Mouse (Mus musculus): ENCODE measurements around the gene Olfr108. TPM values are rescaled to one million over a fixed set of nuclear protein-coding genes. Genes with fewer than 3 reads are reported as not detected.

Olfr108 gene
- not detected in 2 replicates for polyA plus RNA-seq (2015; fragmentation: Nextera tagmentation; extraction: Ambion mirVana)

GRCm38 (mm10) chr17:37445180-37445579 is at the start of gene Olfr108:
Gene Olfr108, plus strand, starts transcription at chr17:37445480.
- Histone ChIP-seq H3K4me3 (no peak within 1 kb of the TSS), H3K4me2 (no peak within 1 kb of the TSS), H3K4me1 (no peaks in the 10 kb centered on the region), H3K27me3 (no peaks in the 10 kb centered on the region), H3K9ac (no peak within 1 kb of the TSS), H3K27ac (no peak within 1 kb of the TSS), H3K36me3 (no peaks in the 10 kb centered on the region), H3K9me3 (no peaks in the 10 kb centered on the region)
- ATAC-seq (ENCODE audit: insufficient number of reproducible peaks, insufficient read depth, low FRiP score, low TSS enrichment, low read depth), result no peak
- WGBS, result 87% methylated on average over 1 of the region's 1 CpGs

GRCm38 (mm10) chr17:37398926-37399325 is 46.4 kb upstream of the Olfr108 start, which contains the start of gene Olfr107:
Gene Olfr107, plus strand, starts transcription at chr17:37399226.
- Histone ChIP-seq H3K36me3 (no peaks in the 10 kb centered on the region), H3K27ac (no peak within 1 kb of the TSS), H3K9me3 (no peaks in the 10 kb centered on the region), H3K4me3 (no peak within 1 kb of the TSS), H3K4me2 (no peak within 1 kb of the TSS), H3K4me1 (no peaks in the 10 kb centered on the region), H3K9ac (no peak within 1 kb of the TSS), H3K27me3 (no peaks in the 10 kb centered on the region)
- WGBS, result 77% methylated on average over 3 of the region's 3 CpGs
- ATAC-seq (ENCODE audit: insufficient number of reproducible peaks, insufficient read depth, low FRiP score, low TSS enrichment, low read depth), result no peak

GRCm38 (mm10) chr17:37413380-37413779 is 31.9 kb upstream of the Olfr108 start:
- Histone ChIP-seq H3K4me1 (no peaks in the 10 kb centered on the region), H3K27me3 (no peaks in the 10 kb centered on the region), H3K4me2 (no peak overlapping the region), H3K9me3 (peaks cover 11% of the 10 kb centered on the region; the same call in 1 of the 2 replicates), H3K4me3 (no peak overlapping the region), H3K27ac (no peak overlapping the region), H3K9ac (no peak overlapping the region), H3K36me3 (no peaks in the 10 kb centered on the region)
- no peak for ATAC-seq (ENCODE audit: insufficient number of reproducible peaks, insufficient read depth, low FRiP score, low TSS enrichment, low read depth)

- H3K4me2 ChIP-seq, result no peak within 1 kb of the TSS
- no peaks in the 10 kb centered on the region for H3K27me3 ChIP-seq
- H3K9me3 ChIP-seq, result no peaks in the 10 kb centered on the region
- no peak within 1 kb of the TSS for H3K27ac ChIP-seq
- no peaks in the 10 kb centered on the region for H3K36me3 ChIP-seq
- H3K4me3 ChIP-seq, result no peak within 1 kb of the TSS
- WGBS, result 89% methylated on average over 1 of the region's 1 CpGs
- H3K4me1 ChIP-seq, result no peaks in the 10 kb centered on the region
- no peak within 1 kb of the TSS for H3K9ac ChIP-seq
- no peak for ATAC-seq (ENCODE audit: insufficient number of reproducible peaks, insufficient read depth, low FRiP score, low TSS enrichment, low read depth)
These were observed 13.3 kb downstream of the Olfr108 start, which contains the start of gene Olfr109 for GRCm38 (mm10) chr17:37458616-37459015. Gene Olfr109, plus strand, starts transcription at chr17:37458916.

- Histone ChIP-seq H3K4me1 (no peaks in the 10 kb centered on the region), H3K27me3 (no peaks in the 10 kb centered on the region), H3K9ac (no peak within 1 kb of the TSS), H3K4me3 (no peak within 1 kb of the TSS), H3K36me3 (no peaks in the 10 kb centered on the region), H3K9me3 (0 out of 2 replicates have a peak, but pooled peaks cover 5% of the 10 kb centered on the region), H3K4me2 (no peak within 1 kb of the TSS), H3K27ac (no peak within 1 kb of the TSS)
- 73% methylated on average over 2 of the region's 2 CpGs for WGBS
- no peak for ATAC-seq (ENCODE audit: insufficient number of reproducible peaks, insufficient read depth, low FRiP score, low TSS enrichment, low read depth)
These were observed 38.2 kb downstream of the Olfr108 start, which contains the start of gene H2-M2 for GRCm38 (mm10) chr17:37483452-37483851. Gene H2-M2, minus strand, starts transcription at chr17:37483552.

GRCm38 (mm10) chr17:37491930-37492518 is 46.7 kb downstream of the Olfr108 start, which contains the start of gene Olfr110:
Gene Olfr110, plus strand, starts transcription at chr17:37492468.
- ATAC-seq (ENCODE audit: insufficient number of reproducible peaks, insufficient read depth, low FRiP score, low TSS enrichment, low read depth), result no peak
- Histone ChIP-seq H3K4me3 (no peak within 1 kb of the TSS), H3K36me3 (no peaks in the 10 kb centered on the region), H3K4me1 (no peaks in the 10 kb centered on the region), H3K9ac (no peak within 1 kb of the TSS), H3K27me3 (no peaks in the 10 kb centered on the region), H3K27ac (no peak within 1 kb of the TSS), H3K9me3 (no peaks in the 10 kb centered on the region), H3K4me2 (no peak within 1 kb of the TSS)
- 56% methylated on average over 1 of the region's 1 CpGs for WGBS

Other genes with a start within 250 kb of the Olfr108 start
- gene Olfr94, start 244.5 kb upstream of the Olfr108 start, polyA plus RNA-seq (2015; fragmentation: Nextera tagmentation; extraction: Ambion mirVana), result not detected in 2 replicates
- not detected in 2 replicates for gene Olfr95, start 232.4 kb upstream of the Olfr108 start, polyA plus RNA-seq (2015; fragmentation: Nextera tagmentation; extraction: Ambion mirVana)
- not detected in 2 replicates for gene Olfr96, start 225.3 kb upstream of the Olfr108 start, polyA plus RNA-seq (2015; fragmentation: Nextera tagmentation; extraction: Ambion mirVana)
- not detected in 2 replicates for gene Olfr97, start 208.2 kb upstream of the Olfr108 start, polyA plus RNA-seq (2015; fragmentation: Nextera tagmentation; extraction: Ambion mirVana)
- gene Olfr98, start 181.7 kb upstream of the Olfr108 start, polyA plus RNA-seq (2015; fragmentation: Nextera tagmentation; extraction: Ambion mirVana), result not detected in 2 replicates
- gene H2-M3, start 175.3 kb upstream of the Olfr108 start, polyA plus RNA-seq (2015; fragmentation: Nextera tagmentation; extraction: Ambion mirVana), result 0.94 and 1.4 TPM in 2 replicates
- not detected in 2 replicates for gene Olfr99, start 162.0 kb upstream of the Olfr108 start, polyA plus RNA-seq (2015; fragmentation: Nextera tagmentation; extraction: Ambion mirVana)
- not detected in 2 replicates for gene Olfr101, start 141.2 kb upstream of the Olfr108 start, polyA plus RNA-seq (2015; fragmentation: Nextera tagmentation; extraction: Ambion mirVana)
- not detected in 2 replicates for gene Olfr102, start 128.4 kb upstream of the Olfr108 start, polyA plus RNA-seq (2015; fragmentation: Nextera tagmentation; extraction: Ambion mirVana)
- not detected in 2 replicates for gene Olfr103, start 105.8 kb upstream of the Olfr108 start, polyA plus RNA-seq (2015; fragmentation: Nextera tagmentation; extraction: Ambion mirVana)
- gene Olfr104-ps, start 85.9 kb upstream of the Olfr108 start, polyA plus RNA-seq (2015; fragmentation: Nextera tagmentation; extraction: Ambion mirVana), result not detected in 2 replicates
- not detected in 2 replicates for gene Olfr105-ps, start 66.4 kb upstream of the Olfr108 start, polyA plus RNA-seq (2015; fragmentation: Nextera tagmentation; extraction: Ambion mirVana)
- gene Olfr106-ps, start 55.1 kb upstream of the Olfr108 start, polyA plus RNA-seq (2015; fragmentation: Nextera tagmentation; extraction: Ambion mirVana), result not detected in 2 replicates
- gene Olfr107, start 46.3 kb upstream of the Olfr108 start, polyA plus RNA-seq (2015; fragmentation: Nextera tagmentation; extraction: Ambion mirVana), result not detected in 2 replicates
- gene Olfr109, start 13.4 kb downstream of the Olfr108 start, polyA plus RNA-seq (2015; fragmentation: Nextera tagmentation; extraction: Ambion mirVana), result not detected in 2 replicates
- not detected in 2 replicates for gene H2-M2, start 38.1 kb downstream of the Olfr108 start, polyA plus RNA-seq (2015; fragmentation: Nextera tagmentation; extraction: Ambion mirVana)
- gene Olfr110, start 47.0 kb downstream of the Olfr108 start, polyA plus RNA-seq (2015; fragmentation: Nextera tagmentation; extraction: Ambion mirVana), result not detected in 2 replicates
- gene Olfr111, start 62.5 kb downstream of the Olfr108 start, polyA plus RNA-seq (2015; fragmentation: Nextera tagmentation; extraction: Ambion mirVana), result not detected in 2 replicates
- 0.20 TPM in 1 of 2 replicates, not detected in the other for gene Olfr112, start 124.0 kb downstream of the Olfr108 start, polyA plus RNA-seq (2015; fragmentation: Nextera tagmentation; extraction: Ambion mirVana)
- not detected in 2 replicates for gene Olfr113, start 132.2 kb downstream of the Olfr108 start, polyA plus RNA-seq (2015; fragmentation: Nextera tagmentation; extraction: Ambion mirVana)
- gene Olfr114, start 147.3 kb downstream of the Olfr108 start, polyA plus RNA-seq (2015; fragmentation: Nextera tagmentation; extraction: Ambion mirVana), result not detected in 2 replicates
- gene Olfr115, start 181.6 kb downstream of the Olfr108 start, polyA plus RNA-seq (2015; fragmentation: Nextera tagmentation; extraction: Ambion mirVana), result not detected in 2 replicates
- gene Olfr116, start 181.7 kb downstream of the Olfr108 start, polyA plus RNA-seq (2015; fragmentation: Nextera tagmentation; extraction: Ambion mirVana), result not detected in 2 replicates
- not detected in 2 replicates for gene Olfr117, start 218.3 kb downstream of the Olfr108 start, polyA plus RNA-seq (2015; fragmentation: Nextera tagmentation; extraction: Ambion mirVana)
- not detected in 2 replicates for gene Olfr118, start 221.5 kb downstream of the Olfr108 start, polyA plus RNA-seq (2015; fragmentation: Nextera tagmentation; extraction: Ambion mirVana)

Data from embryonic facial prominence, embryonic 13.5 days (tissue).